Mouse (Mus musculus) neural tube, embryonic 11.5 days (tissue): ENCODE results near the gene Apol9b. TPM values are rescaled to one million over a fixed set of nuclear protein-coding genes. Genes with fewer than 3 reads are reported as not detected.
"Not testable (repeated sequence)": the region's sequence is repeated elsewhere in the genome, so short reads cannot be mapped to it uniquely, and the experiment has no call there.

Experiments
- ATAC-seq: fragments of 200-750 bp; cut with Nextera tagmentation; 2 replicates; pipeline ENCODE4 v1.8.0; 2017; ENCODE audit warnings: moderate number of reproducible peaks, mild to moderate bottlenecking, moderate TSS enrichment, moderate library complexity; ENCODE audit not compliant: insufficient read depth, low FRiP score, low TSS enrichment
- DNase-seq: peaks from one replicate; pipeline ENCODE4 v3.0.0-alpha.2; 2015; ENCODE audit warnings: low spot score
- H3K27ac ChIP-seq: fragments of 300-500 bp; sonication (generic); 2 replicates; pipeline ENCODE4 v1.5.1; 2014; ENCODE audit warnings: low read depth, mild to moderate bottlenecking, low read length
- H3K27me3 ChIP-seq: fragments of 300-500 bp; sonication (generic); 2 replicates; pipeline ENCODE4 v1.6.1; 2014; ENCODE audit warnings: mild to moderate bottlenecking, low read length, mixed read lengths; ENCODE audit not compliant: control insufficient read depth, insufficient read depth
- H3K36me3 ChIP-seq: fragments of 300-500 bp; sonication (generic); 2 replicates; pipeline ENCODE4 v1.6.1; 2014; ENCODE audit warnings: mild to moderate bottlenecking, low read length, moderate library complexity, mixed read lengths; ENCODE audit not compliant: control insufficient read depth, insufficient read depth
- H3K4me1 ChIP-seq: fragments of 300-500 bp; sonication (generic); 2 replicates; pipeline ENCODE4 v1.6.1; 2014; ENCODE audit warnings: low read length, mixed read lengths; ENCODE audit not compliant: control insufficient read depth, insufficient read depth
- H3K4me2 ChIP-seq: fragments of 300-500 bp; sonication (generic); 2 replicates; pipeline ENCODE4 v1.6.1; 2014; ENCODE audit warnings: low read depth, mild to moderate bottlenecking, moderate library complexity
- H3K4me3 ChIP-seq: fragments of 300-500 bp; sonication (generic); 2 replicates; pipeline ENCODE4 v1.5.1; 2014; ENCODE audit warnings: low read depth, low read length
- H3K9ac ChIP-seq: fragments of 300-500 bp; sonication (generic); 2 replicates; pipeline ENCODE4 v1.6.1; 2014; ENCODE audit warnings: mild to moderate bottlenecking, low read length
- H3K9me3 ChIP-seq: fragments of 300-500 bp; sonication (generic); 2 replicates; pipeline ENCODE4 v1.6.1; 2016; ENCODE audit warnings: low read length; ENCODE audit not compliant: control insufficient read depth
- WGBS: fragments of 180-500 bp; shearing (Covaris S2); extraction: QIAGEN DNeasy Blood & Tissue Kit; methylation state at CpG from one replicate; pipeline ENCODE4 v1.1.7; 2014; 5-methylcytosine and 5-hydroxymethylcytosine counted together
- polyA plus RNA-seq: library from polyadenylated mRNA; unstranded; fragments of >200 nt; fragmentation: Nextera tagmentation; extraction: Ambion mirVana; gene quantifications from 2 replicates; pipeline ENCODE4 v1.2.1, GENCODE M21; 2014

Apol9b gene
- not detected in 2 replicates for polyA plus RNA-seq

DNA sequence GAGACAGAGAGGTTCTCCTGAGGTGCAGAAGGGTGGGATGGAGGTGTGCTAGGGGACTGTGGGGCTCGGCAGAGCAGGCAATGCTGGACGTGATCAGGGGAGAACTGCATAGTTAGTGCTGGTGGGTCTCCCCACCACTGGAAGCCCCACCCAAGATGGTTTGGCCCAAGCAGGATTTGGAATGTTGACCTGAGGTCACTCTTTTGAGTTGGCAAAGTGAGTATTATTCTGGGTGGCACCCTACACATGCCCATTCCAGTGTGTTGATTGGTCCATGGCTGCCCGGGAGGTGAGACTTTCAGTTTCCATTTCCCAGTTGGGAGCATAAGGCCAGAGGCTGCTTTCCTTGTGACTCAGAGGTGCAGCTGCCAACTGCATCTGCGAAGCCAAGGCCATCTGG is at the start of gene Apol9b:
Gene Apol9b (plus strand): TSS at position 301 of the 400 bp plus-strand sequence.
- not testable (repeated sequence) for DNase-seq, H3K36me3 ChIP-seq, H3K4me2 ChIP-seq, H3K9me3 ChIP-seq, H3K4me1 ChIP-seq, H3K4me3 ChIP-seq, ATAC-seq, H3K9ac ChIP-seq, H3K27ac ChIP-seq, H3K27me3 ChIP-seq
- 100% methylated on average over 1 of the region's 4 CpGs for WGBS

DNA sequence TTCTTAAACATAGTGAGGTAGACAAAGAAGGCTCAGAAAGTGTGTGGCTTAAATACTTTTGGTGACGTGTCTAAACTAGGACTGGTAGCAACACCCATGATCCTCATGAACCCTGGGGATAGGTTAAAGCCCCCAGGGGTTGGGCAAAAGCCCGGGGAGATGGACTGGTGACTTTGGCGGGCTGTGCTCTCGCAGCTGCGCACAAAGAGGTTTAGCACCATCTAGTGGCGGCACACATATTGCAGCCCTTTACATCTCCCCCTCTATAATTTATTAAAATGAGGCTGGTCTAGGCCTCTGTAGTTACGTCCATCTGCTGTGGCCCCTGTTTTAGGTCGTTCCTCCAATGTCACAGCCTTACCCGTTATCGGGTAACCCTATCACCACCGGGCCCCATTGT is 44.9 kb upstream of the Apol9b start:
- H3K9ac ChIP-seq, H3K4me2 ChIP-seq, H3K9me3 ChIP-seq, H3K4me3 ChIP-seq, ATAC-seq, H3K36me3 ChIP-seq, H3K27me3 ChIP-seq, H3K27ac ChIP-seq, H3K4me1 ChIP-seq: not testable (repeated sequence)
- peak; percentile 61 for DNase-seq
- 3% methylated on average over 8 of the region's 11 CpGs for WGBS

DNA sequence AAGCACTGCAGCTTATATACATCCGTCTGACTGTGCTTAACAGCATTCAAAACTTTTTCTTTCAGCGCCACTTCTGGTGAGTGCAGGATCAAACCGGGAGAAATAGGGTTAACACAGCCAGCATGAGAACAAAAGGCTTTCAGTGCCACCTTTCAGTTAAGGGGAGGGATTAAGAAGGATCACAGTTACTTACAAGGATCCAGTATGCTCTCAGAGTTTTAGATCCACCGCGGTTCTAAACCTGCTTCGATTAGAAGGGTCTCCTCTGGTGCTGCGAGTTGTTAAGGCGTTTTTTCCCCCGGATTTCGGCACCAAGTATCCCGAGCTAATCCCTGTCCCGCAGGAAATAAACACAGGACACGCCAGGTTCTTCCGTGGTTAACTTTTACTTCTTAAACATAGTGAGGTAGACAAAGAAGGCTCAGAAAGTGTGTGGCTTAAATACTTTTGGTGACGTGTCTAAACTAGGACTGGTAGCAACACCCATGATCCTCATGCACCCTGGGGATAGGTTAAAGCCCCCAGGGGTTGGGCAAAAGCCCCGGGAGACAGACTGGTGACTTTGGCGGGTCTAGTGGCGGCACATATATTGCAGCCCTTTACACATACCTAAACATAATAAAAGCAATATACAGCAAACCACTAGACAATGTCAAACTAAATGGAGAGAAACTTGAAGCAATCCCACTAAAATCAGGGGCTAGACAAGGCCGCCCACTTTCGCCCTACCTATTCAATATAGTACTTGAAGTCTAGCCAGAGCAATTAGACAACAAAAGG is 37.1 kb upstream of the Apol9b start:
- not testable (repeated sequence) for H3K9me3 ChIP-seq, H3K36me3 ChIP-seq, ATAC-seq, H3K4me1 ChIP-seq, H3K27ac ChIP-seq, H3K27me3 ChIP-seq
- 7% methylated on average over 19 of the region's 20 CpGs for WGBS
- Histone ChIP-seq H3K4me3 (peak overlapping the region; percentile 18), H3K4me2 (peak overlapping the region; percentile 42), H3K9ac (peak overlapping the region; percentile 15; the same call in 1 of the 2 replicates)
- peak; percentile 12 for DNase-seq

DNA sequence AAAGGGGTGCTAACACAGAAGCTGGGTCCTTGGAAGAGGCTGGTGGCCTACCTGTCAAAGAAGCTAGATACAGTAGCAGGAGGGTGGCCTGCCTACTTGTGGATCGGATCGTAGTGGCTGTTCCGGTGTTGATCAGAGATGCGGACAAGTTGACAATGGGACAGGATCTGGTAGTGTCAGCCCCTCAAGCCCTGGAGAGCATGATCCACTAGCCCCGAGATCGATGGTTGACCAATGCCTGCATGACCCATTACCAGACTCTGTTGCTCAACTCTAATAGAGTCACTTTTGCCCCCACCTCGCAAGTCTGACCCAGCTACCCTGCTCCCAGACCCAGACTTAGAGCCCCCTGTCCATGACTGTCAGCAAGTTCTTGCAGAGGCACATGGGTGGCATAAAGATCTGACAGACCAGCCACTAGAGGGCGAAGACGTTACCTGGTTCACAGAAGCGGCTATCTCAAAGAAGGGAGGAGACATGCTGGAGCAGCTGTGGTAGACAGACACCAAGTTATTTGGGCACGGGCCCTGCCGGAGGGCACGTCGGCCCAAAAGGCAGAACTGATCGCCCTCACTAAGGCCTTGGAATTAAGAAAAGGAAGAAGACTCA is 34.0 kb upstream of the Apol9b start:
- H3K27me3 ChIP-seq, H3K9ac ChIP-seq, H3K27ac ChIP-seq, H3K36me3 ChIP-seq, H3K9me3 ChIP-seq, H3K4me1 ChIP-seq, H3K4me3 ChIP-seq, ATAC-seq, H3K4me2 ChIP-seq: not testable (repeated sequence)
- 53% methylated on average over 11 of the region's 15 CpGs for WGBS
- DNase-seq: peak; percentile 9

DNA sequence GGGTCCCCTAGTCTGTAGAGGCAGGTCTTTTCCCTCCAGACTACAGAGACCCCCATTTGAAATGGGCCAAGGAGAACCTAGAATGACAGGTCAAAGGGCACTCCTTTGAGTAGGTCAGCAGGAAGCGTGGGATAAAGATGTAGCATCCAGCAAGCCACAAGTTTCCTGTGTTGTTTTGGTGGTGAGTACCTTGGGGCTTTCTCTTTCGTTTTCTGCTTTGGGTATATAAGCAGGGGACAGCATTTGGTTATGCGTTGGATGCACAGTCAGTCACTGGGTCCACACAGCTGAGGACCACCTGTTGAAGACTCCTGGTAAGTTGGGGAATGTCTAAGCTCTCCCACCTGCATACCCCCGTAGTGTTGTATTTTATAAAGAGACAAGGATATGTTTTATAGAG is 30.2 kb upstream of the Apol9b start, which contains the start of gene Apol7e:
Gene Apol7e (plus strand): TSS at position 202 of the 400 bp plus-strand sequence.
- not testable (repeated sequence) for H3K36me3 ChIP-seq, H3K9ac ChIP-seq, H3K27ac ChIP-seq, H3K4me2 ChIP-seq, H3K27me3 ChIP-seq, H3K4me1 ChIP-seq, H3K9me3 ChIP-seq, DNase-seq, H3K4me3 ChIP-seq, ATAC-seq
- 89% methylated on average over 4 of the region's 4 CpGs for WGBS

DNA sequence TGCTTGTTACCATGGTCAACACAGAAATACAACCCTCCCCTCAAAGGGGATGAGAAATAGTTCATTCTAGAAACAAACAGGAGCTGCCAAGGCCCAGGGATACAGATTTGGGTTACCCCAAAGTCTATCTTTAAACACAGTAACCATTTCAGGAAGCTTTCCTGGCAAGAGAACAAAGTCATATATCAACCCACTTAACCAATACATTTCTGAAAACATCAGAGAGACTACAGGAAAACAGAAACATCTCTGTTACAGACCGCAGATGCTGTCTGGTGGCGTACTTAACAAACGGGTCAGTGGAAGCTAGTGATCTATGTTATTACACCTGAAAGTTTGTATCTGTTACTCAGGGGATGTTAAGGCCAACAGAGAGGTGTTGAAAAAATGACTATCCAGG is 23.5 kb upstream of the Apol9b start:
- H3K27me3 ChIP-seq, H3K4me1 ChIP-seq, H3K9me3 ChIP-seq, ATAC-seq, DNase-seq, H3K27ac ChIP-seq, H3K9ac ChIP-seq, H3K4me2 ChIP-seq, H3K36me3 ChIP-seq, H3K4me3 ChIP-seq: not testable (repeated sequence)
- WGBS: 88% methylated on average over 3 of the region's 3 CpGs

DNA sequence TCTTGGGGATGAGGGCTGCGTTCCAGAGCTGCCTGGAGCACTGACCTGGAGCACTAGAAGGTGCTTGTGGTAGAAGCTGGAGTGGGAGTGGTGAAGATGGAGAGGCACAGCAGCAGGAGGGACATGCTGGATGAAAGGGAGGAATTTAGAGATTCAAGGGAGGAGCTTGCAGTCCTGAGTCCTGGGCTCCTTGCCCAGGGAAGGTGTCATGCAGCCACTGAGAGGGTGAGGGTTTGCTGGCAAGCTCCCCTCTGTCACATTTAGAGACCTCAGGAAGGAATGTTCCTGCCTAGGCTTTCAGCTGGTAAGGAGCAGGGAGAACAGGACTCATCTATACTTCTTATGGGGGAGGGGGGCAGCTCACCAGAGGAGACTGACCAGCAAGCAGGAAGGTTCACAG is 19.9 kb upstream of the Apol9b start:
- no CpG with 5 or more reads among the region's 1 CpGs for WGBS

DNA sequence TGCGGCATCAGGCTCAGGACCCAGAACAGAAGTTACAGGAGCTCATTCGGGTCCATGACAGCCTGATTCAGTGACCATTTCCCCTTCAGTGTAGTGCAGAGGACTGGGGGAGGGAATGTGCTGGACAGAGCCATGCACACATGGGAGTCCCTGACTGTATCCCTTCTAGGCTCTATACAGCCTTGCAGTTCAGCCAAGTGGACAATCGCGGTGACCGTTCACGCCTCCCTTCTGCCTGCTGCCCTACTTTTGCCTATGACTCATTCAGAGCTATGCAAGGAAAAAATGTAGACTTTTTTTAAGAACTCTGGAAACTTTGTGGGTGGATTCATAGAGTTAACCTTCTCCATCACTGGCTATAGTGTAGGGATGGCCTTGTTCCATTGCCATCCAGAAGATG is 10.6 kb upstream of the Apol9b start:
- H3K9ac ChIP-seq, H3K36me3 ChIP-seq, ATAC-seq, H3K4me3 ChIP-seq, H3K4me2 ChIP-seq, H3K27ac ChIP-seq, H3K4me1 ChIP-seq, H3K27me3 ChIP-seq, H3K9me3 ChIP-seq, DNase-seq: not testable (repeated sequence)
- 82% methylated on average over 2 of the region's 6 CpGs for WGBS

More for the DNA sequence above, 19.9 kb upstream of the Apol9b start:
- not testable (repeated sequence) for H3K4me3 ChIP-seq, ATAC-seq, H3K9ac ChIP-seq, DNase-seq, H3K9me3 ChIP-seq, H3K27me3 ChIP-seq, H3K36me3 ChIP-seq, H3K27ac ChIP-seq, H3K4me1 ChIP-seq, H3K4me2 ChIP-seq

DNA sequence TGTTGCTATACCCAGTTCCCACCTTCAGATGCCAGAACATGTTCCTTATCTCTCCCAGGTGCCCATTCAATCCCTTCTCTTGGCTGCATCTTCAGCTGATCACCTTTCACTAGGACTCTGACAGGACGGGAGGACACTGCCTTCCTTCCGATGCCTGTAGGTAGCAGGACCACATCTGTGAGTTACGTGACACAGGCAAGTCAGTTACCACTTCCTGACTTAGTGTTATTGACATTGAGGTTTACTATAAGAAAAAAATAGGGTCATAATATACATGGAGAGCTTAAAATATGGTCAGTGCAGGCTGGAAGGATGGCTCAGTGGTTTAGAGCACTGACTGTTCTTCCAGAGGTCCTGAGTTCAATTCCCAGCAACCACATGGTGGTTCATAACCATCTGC is 7.3 kb upstream of the Apol9b start:
- not testable (repeated sequence) for H3K4me2 ChIP-seq, H3K36me3 ChIP-seq, H3K9me3 ChIP-seq, H3K27ac ChIP-seq, H3K9ac ChIP-seq, H3K27me3 ChIP-seq, H3K4me1 ChIP-seq, ATAC-seq, DNase-seq, H3K4me3 ChIP-seq
- WGBS: no CpG with 5 or more reads among the region's 3 CpGs
